Mouse (Mus musculus): Measurements from ENCODE around the gene Ccdc122. TPM values are rescaled to one million over a fixed set of nuclear protein-coding genes. Genes with fewer than 3 reads are reported as not detected.

Ccdc122 gene
- 2.8 TPM for polyA plus RNA-seq (2017; shearing (Covaris generic))

DNA sequence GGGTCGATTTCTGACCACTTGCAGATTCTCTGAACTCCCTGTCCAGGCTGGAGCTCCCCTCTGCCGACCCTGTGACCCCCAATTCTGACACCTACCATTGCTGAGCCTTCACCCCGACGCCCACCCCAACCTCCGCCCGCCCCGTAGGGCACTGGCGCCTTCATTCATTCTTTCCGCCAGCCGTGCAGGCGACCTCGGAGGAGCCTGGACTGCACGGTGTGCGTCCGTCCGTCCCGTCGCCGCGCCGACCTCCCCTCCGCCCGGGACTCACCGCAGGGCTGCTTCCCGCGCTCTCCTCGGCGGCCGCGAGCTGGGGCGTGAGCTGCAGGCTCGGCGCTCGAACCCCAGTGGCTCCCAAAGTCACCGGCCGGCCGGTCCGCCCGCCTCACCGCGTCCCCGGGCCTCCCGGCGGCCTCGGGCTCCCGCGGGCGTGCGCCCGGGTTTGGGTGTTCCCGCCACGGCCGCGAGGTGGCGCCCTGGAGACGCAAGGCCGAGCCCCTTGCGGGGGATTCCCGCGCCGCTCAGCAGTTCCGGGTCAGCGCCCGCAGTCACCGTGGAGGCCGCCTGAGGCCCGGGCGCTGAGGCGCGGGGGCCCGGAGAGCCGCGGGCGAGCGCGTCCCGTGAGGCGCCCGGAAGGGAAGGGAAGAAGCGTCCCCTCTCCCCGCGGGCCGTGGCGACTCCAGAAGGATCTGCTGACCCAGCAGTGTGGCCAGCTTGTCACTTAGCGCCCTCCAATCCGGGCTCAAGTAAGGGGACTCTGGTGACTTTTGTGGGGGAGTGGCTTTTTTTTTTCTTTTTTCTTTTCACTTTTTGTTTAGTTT lies at the start of gene Ccdc122, which contains the start of gene Lacc1:
Gene Ccdc122, plus strand, starts transcription at position 547 of the 821 bp plus-strand sequence.
Gene Lacc1, minus strand, starts transcription at position 679 of the 821 bp plus-strand sequence.

DNA sequence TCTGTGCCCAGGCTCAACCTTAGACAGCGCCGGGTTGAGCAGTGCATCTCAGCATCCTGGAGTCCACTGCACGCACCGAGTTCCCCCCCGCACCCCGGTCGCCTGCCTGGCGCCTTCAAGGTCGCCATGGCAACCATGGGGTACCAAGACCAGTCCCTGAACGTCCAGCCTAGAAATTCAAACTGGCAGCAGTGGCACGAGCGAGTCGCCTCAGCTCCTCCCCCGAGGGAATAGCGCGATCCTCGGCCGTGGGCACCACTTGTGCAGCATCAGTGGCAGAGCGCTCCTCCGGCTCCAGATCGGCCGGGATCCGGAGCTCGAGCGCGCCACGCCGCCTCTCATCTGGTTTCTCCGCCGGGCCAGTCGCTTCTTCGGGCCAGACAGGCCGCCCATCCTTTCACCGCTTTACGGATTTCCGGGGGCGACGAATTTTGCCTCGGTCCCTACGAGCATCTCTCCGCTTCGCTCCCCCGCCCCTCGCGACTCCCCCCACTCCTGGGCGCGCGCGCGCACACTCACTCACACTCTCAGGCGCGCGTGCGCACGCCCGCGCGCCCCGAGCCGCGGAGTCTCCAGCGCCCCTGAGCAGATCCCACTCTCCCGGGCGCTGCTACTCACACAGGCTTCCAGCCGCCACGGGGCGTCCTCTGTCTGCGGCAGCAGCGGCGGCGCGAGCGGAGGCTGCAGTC lies 119.8 kb downstream of the Ccdc122 start, which contains the start of gene Enox1:
Gene Enox1, plus strand, starts transcription at position 542 of the 689 bp plus-strand sequence.

Other genes starting within 250 kb of the Ccdc122 start
- 0.48 TPM for gene Lacc1, start 132 bp downstream of the Ccdc122 start, polyA plus RNA-seq (2017; shearing (Covaris generic))
- gene Enox1, start 120.0 kb downstream of the Ccdc122 start, polyA plus RNA-seq (2017; shearing (Covaris generic)) = 0.12 TPM

Measured in inflammation-experienced regulatory T-cells, adult 16 weeks (primary cell).